Mouse (Mus musculus): ENCODE measurements around the gene Epb41l1.
A peak's percentile ranks its signal among the peaks of the same experiment; 100 is the strongest.

Epb41l1 gene

GRCm38 (mm10) chr2:156547123-156547891 is 126.6 kb downstream of the Epb41l1 start, which contains the start of gene Aar2:
Aar2 (plus strand) TSS chr2:156547584.
- DNase-seq = peak; percentile 80

- no peak for DNase-seq
Observed at GRCm38 (mm10) chr2:156552421-156552820, 131.7 kb downstream of the Epb41l1 start.

DNA sequence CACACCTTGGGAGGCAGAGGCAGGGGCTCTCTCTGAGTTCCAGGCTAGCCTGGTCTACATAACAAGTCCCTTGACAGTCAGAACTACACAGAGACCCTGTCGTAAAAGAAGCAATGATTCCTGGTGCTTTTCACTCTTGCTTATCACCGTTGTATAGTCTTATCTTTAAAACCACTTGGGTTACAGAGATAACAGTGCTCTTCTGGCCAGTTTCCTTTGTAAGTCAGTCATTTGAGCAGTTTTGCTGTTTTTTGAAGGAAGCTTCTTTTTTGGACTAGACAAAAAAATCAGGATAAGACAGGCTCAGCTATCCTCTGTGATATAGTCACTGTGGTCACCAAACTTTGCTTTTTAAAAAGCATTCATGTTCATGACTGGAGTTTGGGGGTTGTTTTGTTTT is 141.1 kb downstream of the Epb41l1 start:
- DNase-seq = no peak

- no peak for DNase-seq
Observed at GRCm38 (mm10) chr2:156563557-156563956, 142.8 kb downstream of the Epb41l1 start.

DNA sequence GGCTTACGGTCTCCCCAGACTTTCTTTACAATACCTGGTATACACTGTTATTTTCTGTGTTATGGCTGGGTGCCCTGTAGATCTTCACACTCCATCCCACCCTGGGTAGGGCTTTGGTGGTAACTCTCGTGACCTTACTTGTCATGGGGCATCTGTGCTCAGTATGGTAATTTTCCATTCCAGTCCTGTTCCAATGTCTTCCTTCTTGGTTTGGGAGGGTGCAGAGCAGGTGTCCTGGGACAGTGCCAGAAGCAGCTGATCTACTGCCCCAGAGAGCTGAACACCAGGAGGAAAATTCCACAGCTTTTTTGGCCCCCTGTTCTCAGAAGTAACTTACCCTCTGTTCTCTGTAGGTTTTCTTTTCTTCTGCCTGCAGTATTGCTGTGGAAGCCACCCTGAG is 145.8 kb downstream of the Epb41l1 start:
- no peak for DNase-seq

DNA sequence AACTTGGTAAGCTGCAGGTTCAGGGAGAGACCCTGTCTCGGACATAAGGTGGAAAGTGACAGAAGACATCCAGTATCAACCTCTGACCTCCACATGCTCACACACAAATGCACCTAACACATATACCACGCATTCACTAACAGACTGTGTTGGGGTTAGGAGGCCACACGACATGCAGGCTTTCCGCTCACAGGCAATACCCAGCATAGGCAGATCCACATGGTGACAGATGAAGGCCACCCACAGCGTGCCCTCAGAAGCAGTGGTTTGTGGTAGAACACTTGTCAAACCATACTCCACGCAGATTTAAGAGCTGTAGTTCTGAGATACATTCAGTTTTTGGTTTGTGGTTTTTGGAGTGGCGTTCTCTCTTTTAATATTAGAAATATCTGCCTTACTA is 147.9 kb downstream of the Epb41l1 start:
- no peak for DNase-seq

DNA sequence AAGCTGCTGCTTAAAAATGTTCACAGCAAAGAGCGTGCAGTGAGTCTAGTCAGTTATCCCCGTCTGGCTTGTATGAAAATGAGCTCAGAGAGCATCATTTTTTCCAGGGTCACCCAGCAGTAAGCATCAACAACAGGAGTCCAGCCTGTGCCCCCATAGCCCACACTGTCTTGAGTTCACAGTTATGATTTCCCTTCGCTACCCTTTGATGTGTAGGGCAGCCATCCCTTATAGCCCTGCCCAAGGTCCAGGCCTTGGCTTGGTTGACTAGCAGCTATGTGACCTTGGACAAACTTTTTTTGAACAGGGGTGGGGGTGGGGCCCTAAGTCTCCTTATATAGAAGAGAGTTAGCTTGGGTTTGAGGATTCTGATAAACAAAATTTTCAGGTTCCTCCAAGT is 148.6 kb downstream of the Epb41l1 start:
- DNase-seq = no peak

GRCm38 (mm10) chr2:156571521-156571920 is 150.8 kb downstream of the Epb41l1 start:
- DNase-seq = no peak

DNA sequence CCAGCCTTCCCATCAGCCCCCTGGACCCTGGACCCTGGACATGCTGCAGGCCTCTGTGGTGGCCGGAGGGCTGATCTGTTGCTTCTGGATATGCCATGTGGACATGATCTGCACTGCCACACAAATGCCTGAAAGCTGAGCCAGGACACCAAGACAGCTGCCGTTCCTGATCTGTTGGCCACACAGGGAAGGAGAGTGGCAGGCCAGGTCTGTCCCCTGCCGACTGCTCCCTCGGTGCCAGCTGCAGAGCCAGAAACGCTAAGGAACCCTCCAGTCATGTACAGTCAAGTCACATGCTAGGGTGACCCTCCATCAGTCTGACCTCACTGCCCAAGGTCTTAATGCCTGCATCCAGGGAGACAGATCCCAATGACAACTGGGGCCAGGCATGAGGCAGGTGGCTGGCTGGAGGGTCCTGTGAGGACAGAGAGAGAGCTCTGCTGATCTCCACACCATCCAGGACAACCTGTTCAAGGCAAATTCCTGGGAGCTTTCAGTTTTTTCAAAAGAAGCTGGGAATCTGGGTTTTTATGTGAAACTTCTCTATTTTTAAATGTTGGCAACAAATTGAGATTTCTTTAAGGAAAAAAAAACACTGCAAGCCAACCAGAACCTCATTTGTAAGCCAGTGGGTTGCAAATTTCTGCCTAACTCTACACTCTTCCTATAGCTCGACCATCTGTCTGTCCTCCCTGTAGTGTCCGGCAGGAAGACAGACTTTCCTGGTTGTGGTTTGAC is 156.3 kb downstream of the Epb41l1 start:
- DNase-seq = no peak

DNA sequence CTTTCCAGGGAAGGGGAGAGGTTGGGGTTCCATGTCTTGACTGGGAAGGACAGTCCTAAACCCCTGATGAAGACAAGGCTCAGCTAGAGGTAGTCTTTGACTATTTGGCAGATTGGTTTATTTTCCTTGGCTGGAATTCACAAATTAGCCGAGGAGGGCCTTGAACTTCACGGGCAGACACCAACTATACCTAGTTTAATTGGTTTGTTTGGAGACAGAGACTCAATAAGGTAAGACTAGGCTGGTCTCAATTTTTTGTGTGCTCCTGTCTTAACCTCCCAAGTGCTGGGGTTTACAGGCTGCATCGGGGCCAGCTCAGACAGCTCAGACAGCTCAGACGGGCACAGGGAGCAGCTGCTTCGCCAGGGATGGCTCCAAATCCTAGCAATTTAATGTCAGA is 159.8 kb downstream of the Epb41l1 start:
- DNase-seq = no peak

- peak; percentile 64 for DNase-seq
Observed at GRCm38 (mm10) chr2:156581244-156581643, 160.5 kb downstream of the Epb41l1 start.

DNA sequence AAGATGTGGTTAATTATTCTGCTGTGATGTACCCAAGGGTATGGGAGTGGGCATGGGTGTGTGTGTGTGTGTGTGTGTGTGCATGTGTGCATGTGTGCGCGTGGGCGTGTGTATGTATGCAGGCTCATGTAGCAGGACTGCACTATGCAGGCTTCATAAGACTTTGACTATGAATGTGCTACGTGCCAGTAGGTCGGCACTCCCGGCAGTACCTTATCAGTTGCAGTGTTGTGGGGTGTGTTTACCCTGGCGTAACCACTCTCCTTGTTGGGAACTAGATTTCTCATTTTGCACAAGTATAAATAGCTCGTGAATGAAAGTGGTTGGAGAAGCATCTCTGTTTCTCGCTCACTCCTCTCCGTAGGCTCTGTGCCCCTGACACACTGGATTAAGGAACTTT is 162.2 kb downstream of the Epb41l1 start:
- no peak for DNase-seq

DNA sequence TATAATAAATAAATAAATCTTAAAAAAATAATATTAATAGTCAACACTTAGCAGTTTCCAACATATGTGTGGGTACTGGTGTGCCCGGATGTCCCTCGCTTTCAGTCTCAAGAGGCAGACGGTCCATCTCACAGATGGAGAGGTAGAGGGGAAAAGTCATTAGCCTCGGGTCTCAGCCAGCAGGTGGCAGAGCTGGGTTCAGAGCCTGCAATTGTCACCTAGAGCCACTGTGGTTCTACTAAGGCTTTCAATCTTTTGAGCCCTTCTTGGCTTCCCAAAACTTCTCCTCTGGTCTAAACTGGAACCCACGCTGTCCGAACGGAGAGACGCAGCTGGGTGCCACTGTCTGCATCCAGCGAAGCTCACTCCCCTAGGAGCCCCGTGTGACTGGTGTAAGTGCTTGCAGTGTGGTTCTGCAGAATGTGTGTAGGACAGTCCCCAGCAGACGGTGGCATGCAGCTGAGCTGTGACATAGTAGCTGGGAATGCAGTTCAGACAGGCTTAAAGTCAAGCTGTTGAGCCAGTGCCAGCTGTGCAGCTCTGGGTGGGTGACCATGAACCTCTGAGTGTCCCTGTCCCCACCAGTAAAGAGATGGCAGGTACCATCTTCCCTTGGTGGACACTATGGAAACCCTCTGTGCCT is 163.6 kb downstream of the Epb41l1 start:
- peak; percentile 42 for DNase-seq

DNA sequence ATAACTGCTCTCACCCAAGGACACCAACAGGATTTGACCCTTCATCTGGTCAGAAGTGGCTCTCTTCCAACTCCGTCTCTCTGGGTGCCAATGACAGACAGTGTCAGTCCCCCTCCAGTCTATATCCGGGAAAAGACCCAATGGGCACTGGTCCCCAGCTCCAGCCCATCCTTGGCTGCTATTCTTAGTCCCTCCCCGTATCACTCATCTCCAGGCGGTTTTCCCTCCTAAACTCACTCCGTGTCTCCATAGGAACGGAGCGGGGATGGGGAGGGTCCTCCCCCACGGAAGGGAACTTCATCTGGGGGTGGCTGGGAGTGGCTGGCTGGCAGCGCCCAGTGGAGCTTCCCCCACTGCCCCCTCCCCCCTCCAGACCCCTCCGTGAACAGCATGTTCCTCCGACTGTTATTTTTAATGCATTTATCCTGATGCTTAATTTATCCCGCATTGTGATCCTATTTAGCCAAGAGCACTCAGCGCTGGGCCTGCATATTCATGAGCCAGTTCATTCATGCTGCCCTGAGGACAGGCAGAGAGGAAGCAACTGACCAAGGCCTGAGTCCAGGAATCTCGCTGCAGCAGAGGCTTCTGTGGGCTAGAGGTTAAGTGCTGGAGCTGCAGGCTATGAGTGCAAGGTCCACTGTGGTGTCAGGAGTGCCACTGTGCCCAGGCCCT is 164.2 kb downstream of the Epb41l1 start:
- peak; percentile 65 for DNase-seq

DNA sequence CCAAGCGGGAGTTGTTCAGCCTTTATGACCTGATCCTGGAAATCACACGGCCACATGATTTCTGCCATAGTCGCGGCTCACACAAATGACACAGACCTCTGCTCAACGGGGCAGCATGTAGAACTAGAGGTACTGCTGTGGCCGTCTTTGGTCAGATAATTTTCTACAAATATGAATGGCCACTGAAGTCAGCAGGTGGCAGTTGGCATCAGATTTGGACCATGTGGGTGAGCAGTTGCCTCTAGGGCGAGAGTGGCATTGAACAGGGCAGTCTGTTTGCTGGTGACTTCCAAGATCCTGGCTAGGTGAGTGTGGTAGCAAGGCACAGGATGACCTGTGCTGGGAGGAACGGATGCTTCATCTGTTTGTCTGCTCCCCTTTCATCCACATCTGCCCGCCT is 168.8 kb downstream of the Epb41l1 start:
- DNase-seq = no peak
